Mouse (Mus musculus): Measurements from ENCODE around the gene Slc31a2. TPM values are rescaled to one million over a fixed set of nuclear protein-coding genes. Genes with fewer than 3 reads are reported as not detected.

Slc31a2 gene
- polyA plus RNA-seq, 1 experiment: 33.0 TPM

DNA sequence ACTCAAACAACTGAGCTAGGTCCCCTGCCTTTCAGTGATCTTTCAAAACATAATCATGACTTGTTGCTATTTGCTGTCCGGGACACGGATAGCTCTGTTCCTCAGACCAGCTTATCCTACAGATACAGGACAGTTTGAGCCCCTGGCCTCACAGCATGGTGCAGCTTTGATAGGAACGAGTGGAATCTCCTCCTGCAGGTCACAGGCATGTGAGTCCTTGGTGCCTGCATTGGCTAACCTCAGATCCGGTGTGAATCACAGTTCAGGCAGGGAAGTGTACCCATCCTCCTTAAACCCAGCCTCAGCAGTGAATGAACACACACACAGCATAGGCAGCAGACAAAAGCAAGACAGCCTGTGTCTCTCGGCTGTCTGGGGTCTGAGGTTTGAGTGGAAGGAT lies 19.0 kb downstream of the Slc31a2 start:
- Histone ChIP-seq H3K4me3 (ENCODE audit: insufficient read depth, low read depth, low read length) (no peak overlapping the region), H3K4me1 (ENCODE audit: control insufficient read depth, insufficient read depth, low read length) (peaks cover 6% of the 10 kb centered on the region), H3K27ac (ENCODE audit: insufficient read depth, low read depth, low read length) (no peak overlapping the region), H3K36me3 (ENCODE audit: control insufficient read depth, insufficient read depth, low read length) (no peaks in the 10 kb centered on the region), H3K27me3 (replicated peaks; ENCODE audit: control insufficient read depth, insufficient read depth, low read length) (no peaks in the 10 kb centered on the region)
- TF ChIP-seq CTCF (conservative IDR thresholded peaks at IDR 0.05; ENCODE audit: insufficient read depth, insufficient read length, low read depth, low read length): no peak
- no peak for TF ChIP-seq POLR2A (IDR thresholded peaks at IDR 0.05; ENCODE audit: low read depth, low read length)
- no peak for DNase-seq
- 77% methylated on average over 5 of the region's 5 CpGs for WGBS

DNA sequence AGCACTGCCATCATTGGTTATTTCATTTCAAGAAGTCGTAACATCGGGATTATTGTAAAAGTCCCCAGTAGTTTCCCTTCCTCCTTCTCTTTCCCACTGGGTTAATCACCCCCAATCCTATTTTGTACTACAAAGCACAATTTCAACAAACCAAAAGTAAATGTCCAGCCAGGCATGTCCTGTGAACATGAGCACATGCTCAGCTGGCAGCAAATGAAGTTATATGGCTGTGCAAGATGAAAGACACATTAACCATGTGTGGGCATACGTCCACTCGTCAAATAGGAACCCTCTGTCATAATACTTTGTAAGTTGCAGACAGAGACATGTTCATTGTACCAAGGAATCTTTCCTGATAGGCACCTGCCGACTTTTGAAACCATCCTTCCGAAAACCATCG lies 20.6 kb downstream of the Slc31a2 start:
- Histone ChIP-seq H3K4me1 (ENCODE audit: control insufficient read depth, insufficient read depth, low read length) (peaks cover 11% of the 10 kb centered on the region), H3K4me3 (ENCODE audit: insufficient read depth, low read depth, low read length) (no peak overlapping the region), H3K27me3 (replicated peaks; ENCODE audit: control insufficient read depth, insufficient read depth, low read length) (no peaks in the 10 kb centered on the region), H3K27ac (ENCODE audit: insufficient read depth, low read depth, low read length) (no peak overlapping the region), H3K36me3 (ENCODE audit: control insufficient read depth, insufficient read depth, low read length) (no peaks in the 10 kb centered on the region)
- TF ChIP-seq POLR2A (IDR thresholded peaks at IDR 0.05; ENCODE audit: low read depth, low read length) (no peak), CTCF (conservative IDR thresholded peaks at IDR 0.05; ENCODE audit: insufficient read depth, insufficient read length, low read depth, low read length) (no peak)
- no peak for DNase-seq
- WGBS: 72% methylated on average over 7 of the region's 7 CpGs

DNA sequence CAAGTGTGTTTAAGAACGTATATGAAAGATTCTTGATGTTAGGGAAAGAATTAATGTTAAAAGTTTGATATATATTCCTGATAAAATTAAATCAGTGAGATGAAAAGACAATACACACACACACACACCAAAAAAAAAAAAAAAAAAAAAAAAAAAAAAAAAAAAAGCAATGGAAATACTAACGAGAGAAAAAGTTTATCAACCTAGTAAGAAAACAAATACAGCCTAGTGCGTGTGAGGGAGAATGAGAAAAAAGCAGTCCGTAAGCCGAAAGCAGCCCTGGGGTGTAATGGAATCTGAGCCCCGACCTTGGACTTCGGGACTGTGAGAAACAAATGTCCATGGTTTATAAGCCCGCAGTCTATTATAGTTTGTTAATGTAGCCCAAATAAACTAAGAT lies 23.2 kb downstream of the Slc31a2 start:
- peaks cover 8% of the 10 kb centered on the region for H3K4me1 ChIP-seq (ENCODE audit: control insufficient read depth, insufficient read depth, low read length)
- H3K27me3 ChIP-seq (replicated peaks; ENCODE audit: control insufficient read depth, insufficient read depth, low read length): no peaks in the 10 kb centered on the region
- H3K4me3 ChIP-seq (ENCODE audit: insufficient read depth, low read depth, low read length): no peak overlapping the region
- H3K36me3 ChIP-seq (ENCODE audit: control insufficient read depth, insufficient read depth, low read length): no peaks in the 10 kb centered on the region
- 75% methylated on average over 8 of the region's 8 CpGs for WGBS
- no peak overlapping the region for H3K27ac ChIP-seq (ENCODE audit: insufficient read depth, low read depth, low read length)
- DNase-seq: no peak
- TF ChIP-seq POLR2A (IDR thresholded peaks at IDR 0.05; ENCODE audit: low read depth, low read length) (no peak), CTCF (conservative IDR thresholded peaks at IDR 0.05; ENCODE audit: insufficient read depth, insufficient read length, low read depth, low read length) (no peak)

DNA sequence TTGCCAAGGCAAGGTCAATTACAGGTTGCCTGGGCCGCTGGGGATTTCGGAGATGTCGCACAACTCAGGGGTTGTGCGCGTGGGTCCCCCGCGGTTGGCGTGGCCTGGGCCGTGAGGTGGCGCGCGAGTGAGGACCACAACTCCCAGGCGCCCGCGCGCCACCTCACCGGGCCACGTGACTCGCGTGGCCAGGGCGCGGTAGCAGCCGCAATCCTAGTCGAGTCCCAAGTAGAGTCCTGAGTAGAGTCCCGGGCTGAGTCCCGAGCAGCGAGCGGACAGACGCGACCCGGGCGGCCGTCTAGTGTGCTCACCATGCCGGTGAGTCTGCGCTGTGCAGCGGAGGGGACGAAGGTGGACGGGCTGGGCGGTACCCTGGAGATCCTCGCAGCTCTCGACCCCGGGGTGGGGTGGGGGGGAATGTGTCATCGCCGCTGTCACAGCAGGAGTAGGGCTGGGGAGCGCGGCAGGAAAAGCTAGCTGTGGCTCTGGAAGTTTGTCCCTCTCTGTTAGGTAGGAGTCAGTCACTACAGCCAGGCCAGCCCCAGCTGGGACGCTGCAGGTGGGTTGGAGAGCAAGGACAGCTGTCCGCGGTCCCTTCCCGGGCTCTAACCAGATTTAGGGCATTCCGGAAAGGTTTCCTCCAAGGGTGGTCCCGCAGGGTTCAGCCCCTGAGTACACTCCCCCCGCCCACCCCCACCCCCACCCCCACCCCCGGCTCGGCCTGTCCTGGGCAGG lies 24.1 kb downstream of the Slc31a2 start:
- no peak for TF ChIP-seq CTCF (conservative IDR thresholded peaks at IDR 0.05; ENCODE audit: insufficient read depth, insufficient read length, low read depth, low read length)
- TF ChIP-seq POLR2A (IDR thresholded peaks at IDR 0.05; ENCODE audit: low read depth, low read length): no peak
- Histone ChIP-seq H3K27ac (ENCODE audit: insufficient read depth, low read depth, low read length) (peak overlapping the region; percentile 18), H3K27me3 (replicated peaks; ENCODE audit: control insufficient read depth, insufficient read depth, low read length) (no peaks in the 10 kb centered on the region), H3K4me3 (ENCODE audit: insufficient read depth, low read depth, low read length) (peak overlapping the region; percentile 75), H3K4me1 (ENCODE audit: control insufficient read depth, insufficient read depth, low read length) (peaks cover 8% of the 10 kb centered on the region), H3K36me3 (ENCODE audit: control insufficient read depth, insufficient read depth, low read length) (no peaks in the 10 kb centered on the region)
- WGBS: under 1% methylated on average over 55 of the region's 55 CpGs
- DNase-seq: peak; percentile 89

DNA sequence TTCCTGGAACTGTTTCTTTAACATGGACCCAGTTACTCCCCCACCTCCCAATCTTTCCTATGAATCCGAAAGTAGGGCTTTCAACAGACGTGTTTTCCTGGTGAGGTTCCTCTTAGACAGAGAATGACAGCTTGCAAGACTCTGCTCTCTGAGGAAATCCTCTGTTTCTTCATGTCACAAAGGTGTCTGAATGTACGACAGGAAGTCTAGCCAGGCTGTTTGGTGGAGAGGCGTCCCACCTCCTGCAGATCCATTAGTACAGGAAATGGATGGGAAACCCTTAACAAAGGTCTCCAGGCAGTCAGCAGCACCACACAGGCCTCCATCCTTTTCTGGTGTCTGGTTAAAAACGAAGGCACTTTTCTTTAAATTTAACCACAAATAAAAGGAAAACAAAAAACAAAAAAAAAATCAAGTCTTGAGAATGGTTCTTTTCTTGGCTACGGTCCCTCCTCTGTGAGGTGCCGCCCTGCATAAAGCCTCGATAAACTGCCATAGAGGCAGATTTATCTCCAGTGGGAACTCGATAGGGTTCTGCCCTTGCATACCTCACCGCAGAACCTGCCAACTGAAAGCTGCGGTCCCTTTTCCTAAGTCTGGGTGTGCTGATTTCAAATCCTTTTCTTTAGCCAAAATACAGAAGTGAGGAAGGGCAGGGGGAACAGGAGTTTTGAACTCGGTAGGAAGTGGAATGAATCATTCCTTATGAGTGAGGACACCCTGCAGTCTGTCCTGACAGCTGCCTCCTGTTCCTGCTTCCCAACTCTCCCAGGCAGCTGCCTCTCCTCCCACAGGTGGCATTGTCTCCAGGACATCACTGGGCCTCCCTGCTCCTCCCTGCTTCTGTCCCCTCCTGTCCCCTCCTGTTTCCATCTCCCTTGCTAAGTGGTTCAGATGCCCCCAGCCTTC lies 24.9 kb downstream of the Slc31a2 start:
- H3K27me3 ChIP-seq (replicated peaks; ENCODE audit: control insufficient read depth, insufficient read depth, low read length): no peaks in the 10 kb centered on the region
- peak; percentile 62 for DNase-seq
- peaks cover 8% of the 10 kb centered on the region for H3K4me1 ChIP-seq (ENCODE audit: control insufficient read depth, insufficient read depth, low read length)
- TF ChIP-seq CTCF (conservative IDR thresholded peaks at IDR 0.05; ENCODE audit: insufficient read depth, insufficient read length, low read depth, low read length) (no peak), POLR2A (IDR thresholded peaks at IDR 0.05; ENCODE audit: low read depth, low read length) (no peak)
- 3% methylated on average over 12 of the region's 12 CpGs for WGBS
- H3K27ac ChIP-seq (ENCODE audit: insufficient read depth, low read depth, low read length): peak overlapping the region; percentile 77
- H3K4me3 ChIP-seq (ENCODE audit: insufficient read depth, low read depth, low read length): peak overlapping the region; percentile 75
- no peaks in the 10 kb centered on the region for H3K36me3 ChIP-seq (ENCODE audit: control insufficient read depth, insufficient read depth, low read length)

DNA sequence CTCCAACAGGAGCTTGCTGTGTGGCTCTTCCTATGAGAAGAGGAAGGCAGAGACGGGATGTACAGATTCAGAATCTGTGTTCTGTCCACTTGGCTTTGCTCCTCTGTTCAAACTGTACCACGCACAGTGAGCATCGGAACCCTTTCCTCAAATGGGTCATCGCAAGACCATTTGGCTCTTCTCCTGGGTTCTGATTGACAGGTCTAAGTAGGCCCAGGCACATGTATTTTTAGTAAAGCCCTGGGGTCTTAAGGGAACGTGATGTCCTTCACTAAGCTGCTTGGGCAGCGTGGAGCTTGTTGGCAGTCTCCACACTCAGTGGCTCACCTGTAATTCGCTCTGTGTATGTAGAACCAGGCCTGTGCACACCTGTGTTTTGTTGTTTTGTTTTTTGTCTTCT lies 26.9 kb downstream of the Slc31a2 start:
- Histone ChIP-seq H3K27ac (ENCODE audit: insufficient read depth, low read depth, low read length) (no peak overlapping the region), H3K4me3 (ENCODE audit: insufficient read depth, low read depth, low read length) (no peak overlapping the region), H3K36me3 (ENCODE audit: control insufficient read depth, insufficient read depth, low read length) (no peaks in the 10 kb centered on the region; the same call in 1 of the 2 replicates), H3K4me1 (ENCODE audit: control insufficient read depth, insufficient read depth, low read length) (peaks cover 8% of the 10 kb centered on the region), H3K27me3 (replicated peaks; ENCODE audit: control insufficient read depth, insufficient read depth, low read length) (no peaks in the 10 kb centered on the region)
- no peak for TF ChIP-seq CTCF (conservative IDR thresholded peaks at IDR 0.05; ENCODE audit: insufficient read depth, insufficient read length, low read depth, low read length)
- no peak for TF ChIP-seq POLR2A (IDR thresholded peaks at IDR 0.05; ENCODE audit: low read depth, low read length)
- 78% methylated on average over 7 of the region's 7 CpGs for WGBS
- DNase-seq: no peak
